Mouse (Mus musculus) limb, embryonic 12.5 days (tissue): ENCODE data around the gene Mad2l1. TPM values are rescaled to one million over a fixed set of nuclear protein-coding genes. Genes with fewer than 3 reads are reported as not detected.

Experiments
- polyA plus RNA-seq: library from polyadenylated mRNA; unstranded; fragments of >200 nt; fragmentation: Nextera tagmentation; extraction: Ambion mirVana; gene quantifications from 2 replicates; pipeline ENCODE4 v1.2.1, GENCODE M21; 2016

The Mad2l1 gene
- polyA plus RNA-seq, 1 experiment from 2014 or later: 107 TPM

Other genes starting within 250 kb of the Mad2l1 start
- gene Vmn1r32, start 24.7 kb downstream of the Mad2l1 start, polyA plus RNA-seq: 0.18 TPM in 1 of 2 replicates, not detected in the other
- not detected in 2 replicates for gene Vmn1r33, start 82.9 kb downstream of the Mad2l1 start, polyA plus RNA-seq
- gene Vmn1r34, start 108.5 kb downstream of the Mad2l1 start, polyA plus RNA-seq: not detected in 2 replicates
- gene Vmn1r35, start 150.5 kb downstream of the Mad2l1 start, polyA plus RNA-seq: not detected in 2 replicates
- not detected in 2 replicates for gene Vmn1r36, start 183.8 kb downstream of the Mad2l1 start, polyA plus RNA-seq
- not detected in 2 replicates for gene Vmn1r37, start 194.0 kb downstream of the Mad2l1 start, polyA plus RNA-seq
- not detected in 2 replicates for gene Vmn1r38, start 247.2 kb downstream of the Mad2l1 start, polyA plus RNA-seq